Mouse (Mus musculus) cerebellum, adult 11-12 months (tissue): Measurements from ENCODE around the gene Pdk2.
"Not testable (repeated sequence)": the region's sequence is repeated elsewhere in the genome, so short reads cannot be mapped to it uniquely, and the experiment has no call there.

Experiments
- DNase-seq: peaks from one replicate; pipeline ENCODE4 v3.0.0; 2022

The Pdk2 gene

DNA sequence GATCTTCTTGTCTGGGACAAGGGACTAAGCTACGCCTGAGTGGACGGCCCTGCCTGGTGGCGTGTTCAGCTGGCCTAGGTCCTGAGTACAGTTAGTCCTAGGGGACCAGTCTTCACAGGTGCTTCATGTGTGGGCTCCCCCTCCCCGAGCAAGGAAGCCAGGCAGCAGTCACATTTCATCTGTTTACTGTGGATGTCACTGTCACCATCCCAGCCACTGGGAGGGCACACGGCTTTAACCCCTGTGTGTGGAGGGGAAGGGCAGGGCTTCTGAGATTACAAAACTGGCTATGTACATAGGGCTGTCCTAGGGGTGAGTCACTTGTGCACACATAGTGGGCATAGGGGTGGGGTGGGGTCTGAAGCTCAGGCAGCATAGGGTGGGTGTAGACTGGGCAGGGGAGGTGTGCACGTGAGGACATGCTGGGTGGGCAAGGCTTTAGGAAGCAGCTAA lies 15.0 kb downstream of the Pdk2 start:
- DNase-seq: no peak

DNA sequence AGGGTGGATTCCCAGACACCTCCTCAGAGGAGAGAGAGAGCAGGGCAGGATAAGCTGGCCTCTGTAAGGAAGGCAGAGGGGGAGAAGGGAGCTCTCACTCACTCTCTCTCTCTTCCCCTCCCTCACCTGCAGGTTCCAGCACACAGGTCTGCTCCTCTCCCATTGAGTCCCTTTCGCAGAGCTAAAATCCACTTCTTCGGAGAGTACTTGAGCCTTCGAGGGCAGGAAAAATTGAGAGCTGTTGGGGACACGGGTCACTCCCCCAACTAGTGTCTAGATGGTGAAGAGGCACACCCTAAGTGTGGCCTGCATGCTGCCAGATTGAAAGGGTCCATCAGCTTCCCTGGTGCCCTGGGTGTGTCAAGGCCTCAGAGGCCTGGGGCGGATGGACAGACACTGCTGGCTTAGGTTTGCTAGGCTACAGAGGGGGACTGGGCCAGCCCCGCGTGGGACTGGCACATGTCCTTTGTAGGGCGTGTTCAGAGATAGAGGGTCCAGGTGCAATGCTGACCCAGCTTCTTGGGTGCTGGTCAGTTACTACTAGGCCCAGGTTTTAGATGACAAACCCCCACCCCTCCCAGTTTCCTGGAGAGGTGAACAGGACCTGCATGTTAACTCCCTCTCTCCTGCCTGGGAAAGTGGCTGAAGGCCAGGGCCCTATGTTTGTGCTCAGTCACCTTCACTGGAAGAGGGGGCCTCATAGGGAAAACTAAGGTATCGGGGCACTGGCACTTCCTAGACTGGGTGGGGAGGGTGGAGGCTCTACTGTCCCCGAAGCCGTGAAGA lies 15.7 kb downstream of the Pdk2 start:
- DNase-seq: no peak

DNA sequence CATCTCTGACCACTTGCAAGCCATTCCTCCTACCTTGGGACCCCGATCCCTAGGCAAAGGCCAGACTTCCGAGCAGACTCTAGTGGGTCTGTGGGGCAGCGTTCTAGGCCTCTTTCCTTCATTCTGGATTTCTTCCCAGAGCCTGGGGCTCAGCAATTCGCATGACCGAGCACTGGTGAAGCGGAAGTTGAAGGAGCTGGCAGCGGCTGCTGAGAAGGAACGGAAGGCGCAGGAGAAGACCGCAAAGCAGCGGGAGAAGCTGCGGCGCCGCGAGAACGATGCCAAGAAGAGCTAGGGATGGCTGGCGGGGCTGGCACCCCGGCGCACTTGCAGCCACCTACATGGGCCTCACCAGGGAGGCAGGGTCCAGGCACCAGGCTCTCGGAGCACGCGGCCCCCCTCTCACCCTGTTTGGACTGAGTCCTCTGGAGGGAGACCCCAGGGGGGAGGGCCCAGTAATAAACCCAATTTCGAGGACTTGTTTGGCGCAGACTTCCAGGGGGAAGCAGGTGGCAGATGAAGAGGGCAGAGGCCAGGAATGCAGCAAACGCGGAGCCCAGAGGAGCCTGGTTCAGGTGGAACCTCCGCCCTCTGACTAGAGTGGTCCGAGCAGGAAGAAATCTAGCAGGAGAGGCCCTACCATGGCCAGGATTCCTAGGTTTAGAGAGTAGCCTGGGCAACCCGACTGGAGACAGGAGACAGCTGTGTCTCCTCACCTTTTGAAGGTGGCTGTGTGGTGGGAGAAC lies 16.5 kb downstream of the Pdk2 start:
- peak; percentile 96 for DNase-seq

DNA sequence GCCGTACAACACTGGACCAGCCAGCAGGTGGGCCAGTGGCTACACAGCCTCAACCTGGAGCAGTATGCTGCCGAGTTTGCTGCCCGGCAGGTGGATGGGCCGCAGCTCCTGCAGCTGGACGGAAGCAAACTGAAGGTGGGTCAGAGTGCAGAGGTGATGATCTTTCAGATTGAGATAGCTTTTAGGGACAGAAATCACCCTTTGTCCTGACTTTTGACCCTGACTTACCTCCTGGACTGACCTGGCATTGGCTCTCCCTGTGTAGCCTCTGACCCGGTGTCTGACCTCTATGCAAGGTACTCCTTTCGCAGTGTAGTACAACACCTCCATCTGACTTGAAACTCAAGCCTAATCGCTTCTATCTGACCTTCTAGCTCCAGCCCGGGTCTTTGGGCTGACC lies 17.7 kb downstream of the Pdk2 start:
- DNase-seq: peak; percentile 66

DNA sequence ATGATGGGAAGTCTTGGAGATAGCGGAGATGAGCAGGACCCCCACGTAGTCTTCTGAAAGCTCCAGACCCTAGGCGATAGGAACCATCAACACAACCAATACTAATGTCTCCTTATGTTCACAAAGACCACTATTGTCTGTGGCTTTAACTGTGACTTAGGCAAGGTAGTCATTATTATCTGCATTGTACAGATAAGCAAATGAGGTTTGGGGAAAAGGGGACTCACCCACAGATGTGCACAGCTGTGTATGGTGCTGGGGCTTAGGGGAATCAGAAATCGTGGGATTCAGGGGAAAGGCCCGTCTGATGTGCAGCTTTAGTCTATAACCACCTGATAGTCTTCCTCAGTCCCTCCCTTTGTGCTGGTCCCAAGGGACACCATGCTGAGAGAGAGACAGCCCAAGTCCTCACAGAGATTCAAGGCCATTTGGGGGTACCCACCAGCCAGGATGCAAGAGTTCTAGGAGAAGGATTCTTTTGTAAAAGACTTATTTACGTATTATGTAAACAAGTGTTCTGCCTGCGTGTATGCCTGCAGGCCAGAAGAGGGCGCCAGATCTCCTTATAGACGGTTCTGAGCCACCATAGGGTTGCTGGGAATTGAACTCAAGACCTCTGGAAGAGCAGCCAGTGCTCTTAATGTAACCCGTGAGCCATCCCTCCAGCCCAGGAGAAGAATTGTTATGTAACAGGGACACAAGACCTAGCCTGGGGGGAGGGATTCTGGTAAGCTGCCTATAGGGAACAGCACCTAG lies 18.7 kb downstream of the Pdk2 start:
- DNase-seq: no peak

DNA sequence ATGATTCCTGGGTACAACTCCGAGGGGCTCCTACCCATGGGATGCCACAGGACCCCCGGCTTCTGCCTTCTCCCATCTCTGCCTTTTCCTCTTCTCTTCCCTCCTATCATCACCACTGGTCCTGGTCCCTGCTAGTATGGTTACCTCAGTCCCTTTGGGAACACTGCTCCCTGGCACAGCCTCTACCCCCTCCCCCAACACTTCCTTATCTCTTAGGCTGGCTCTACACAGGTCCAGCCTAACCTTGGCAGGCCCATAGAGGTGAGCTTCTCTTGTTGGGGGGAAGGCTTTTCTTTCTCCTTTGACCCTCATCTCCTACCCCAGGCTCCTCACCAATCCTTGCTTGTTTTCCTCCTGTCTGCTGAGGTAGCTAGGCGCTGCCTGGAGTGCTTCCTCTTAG lies 25.7 kb downstream of the Pdk2 start:
- no peak for DNase-seq

DNA sequence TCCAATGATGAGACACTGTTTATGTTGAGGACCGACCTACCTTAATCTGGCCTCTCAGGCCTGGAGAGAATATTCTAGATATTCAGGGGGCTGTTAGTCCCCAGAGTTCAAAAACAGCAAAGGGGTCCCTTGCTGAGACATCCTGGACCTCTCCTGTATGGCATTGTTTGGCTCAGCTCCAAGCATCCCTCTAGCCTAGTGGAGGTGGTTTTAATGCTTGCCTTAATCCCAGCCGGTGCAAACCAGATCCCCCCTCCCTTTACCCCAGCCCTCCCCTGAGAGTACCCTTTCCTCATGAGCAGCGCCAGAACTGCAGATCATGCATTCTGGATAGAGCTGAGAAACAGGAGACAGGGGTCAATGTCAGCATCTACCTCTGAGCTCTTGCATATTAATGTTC lies 28.7 kb downstream of the Pdk2 start:
- DNase-seq: no peak

DNA sequence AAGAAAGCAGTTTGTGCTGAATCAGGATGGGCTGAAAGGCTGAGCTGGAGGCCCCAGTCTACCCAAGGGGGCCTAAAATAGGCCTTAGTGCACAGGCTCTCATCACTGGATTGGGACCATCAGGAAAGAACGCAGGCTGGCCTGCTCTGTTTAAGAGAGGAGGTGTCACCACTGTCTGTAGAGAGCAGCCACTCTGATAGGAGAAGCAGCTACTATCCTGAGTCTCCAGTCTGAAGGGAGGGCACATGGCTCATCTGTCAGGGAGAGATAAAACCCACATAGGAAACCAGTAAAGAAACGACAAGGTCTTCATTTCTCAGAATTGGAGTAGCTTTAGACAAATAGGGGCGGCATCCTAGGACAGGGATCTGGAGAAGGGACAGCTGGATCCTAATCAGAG lies 29.1 kb downstream of the Pdk2 start:
- DNase-seq: no peak

DNA sequence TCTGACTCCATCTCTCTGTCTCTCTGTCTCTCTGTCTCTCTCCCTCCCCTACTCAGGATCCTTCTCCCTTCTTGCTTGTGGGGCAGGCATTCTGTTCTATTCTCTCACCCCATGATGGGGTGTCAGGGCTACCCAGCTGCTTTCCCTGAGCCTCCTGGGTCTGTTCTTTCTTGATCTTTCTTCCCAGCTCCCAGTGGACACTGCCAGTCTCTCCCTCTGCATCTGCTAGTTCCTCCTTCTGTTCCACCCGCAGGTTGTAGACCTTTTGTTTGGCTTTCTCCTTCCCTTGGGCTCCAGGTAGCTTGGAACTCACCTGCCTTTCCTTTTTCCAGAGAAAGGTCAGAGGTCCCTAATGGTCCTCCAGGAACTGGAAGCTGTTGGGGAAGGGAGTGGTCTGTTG lies 29.7 kb downstream of the Pdk2 start:
- no peak for DNase-seq

DNA sequence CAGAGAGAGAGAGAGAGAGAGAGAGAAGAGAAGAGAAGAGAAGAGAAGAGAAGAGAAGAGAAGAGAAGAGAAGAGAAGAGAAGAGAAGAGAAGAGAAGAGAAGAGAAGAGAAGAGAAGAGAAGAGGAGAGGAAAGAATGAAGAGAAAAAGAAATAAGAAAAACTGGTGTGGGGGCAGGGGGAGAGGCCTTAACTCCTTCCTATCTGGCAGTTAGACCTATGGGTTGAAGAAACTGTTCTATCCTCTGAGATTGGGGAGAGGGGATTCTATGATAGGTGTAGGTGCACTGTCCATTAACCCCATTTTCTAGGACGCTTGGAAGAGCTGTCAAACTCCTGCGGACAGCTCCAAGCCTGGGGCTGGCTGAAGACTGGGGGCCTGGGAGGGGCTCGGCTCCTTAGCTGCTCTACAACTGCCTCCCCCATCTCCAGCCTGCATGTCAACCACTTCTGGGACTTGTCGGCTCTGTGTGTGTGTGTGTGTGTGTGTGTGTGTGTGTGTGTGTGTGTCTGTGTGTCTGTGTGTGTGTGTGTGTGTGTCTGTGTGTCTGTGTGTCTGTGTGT lies 30.2 kb downstream of the Pdk2 start:
- DNase-seq: not testable (repeated sequence)

DNA sequence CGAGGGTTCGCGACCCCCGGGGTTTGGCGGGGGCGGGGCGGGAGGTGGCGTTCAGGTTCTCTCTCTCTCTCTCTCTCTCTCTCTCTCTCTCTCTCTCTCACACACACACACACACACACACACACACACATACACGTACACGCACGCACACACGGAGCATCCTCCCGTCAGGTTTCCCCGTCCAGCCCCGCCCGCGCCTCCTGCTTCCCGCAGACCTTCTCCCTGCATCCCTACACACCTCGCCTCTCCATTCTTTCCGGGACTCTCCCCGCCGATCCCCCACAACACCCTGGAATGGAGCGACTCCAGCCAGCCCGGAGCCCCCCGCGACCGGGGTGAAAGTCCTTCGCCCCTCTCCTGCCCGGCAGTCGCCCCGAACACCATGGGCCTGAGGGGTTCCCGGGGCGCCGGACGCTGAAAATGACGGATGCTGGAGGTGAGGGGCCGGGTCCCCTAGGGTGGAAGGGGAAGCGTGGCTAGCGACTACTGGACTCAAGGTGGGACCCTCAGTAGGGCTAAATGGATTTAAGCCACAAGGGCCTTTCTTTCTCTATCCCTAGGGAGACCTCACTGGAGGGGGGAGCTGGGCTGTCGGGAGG lies 30.9 kb downstream of the Pdk2 start:
- peak; percentile 84 for DNase-seq

DNA sequence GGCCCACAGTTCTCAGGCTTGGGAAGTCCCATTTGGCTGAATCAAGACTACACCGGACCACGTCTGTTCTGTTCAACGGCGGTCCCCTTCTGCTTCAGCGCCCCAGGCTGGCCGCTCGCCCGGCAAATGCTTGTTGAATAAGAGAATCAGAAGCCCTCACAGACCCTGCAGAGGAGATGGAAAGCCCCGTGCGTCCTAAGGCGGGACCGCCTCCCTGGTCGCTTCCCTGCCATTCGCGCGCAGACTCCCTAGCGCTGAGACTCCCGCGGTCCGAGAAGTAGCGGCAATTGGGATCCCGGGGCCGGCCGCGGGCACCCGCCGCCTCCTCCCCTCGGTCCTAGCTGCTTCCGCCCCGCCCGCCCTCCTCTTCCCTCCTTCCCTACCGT lies 31.5 kb downstream of the Pdk2 start, which contains the start of gene Samd14:
Samd14 (plus strand) TSS at position 251 of the 386 bp plus-strand sequence.
- peak; percentile 84 for DNase-seq

DNA sequence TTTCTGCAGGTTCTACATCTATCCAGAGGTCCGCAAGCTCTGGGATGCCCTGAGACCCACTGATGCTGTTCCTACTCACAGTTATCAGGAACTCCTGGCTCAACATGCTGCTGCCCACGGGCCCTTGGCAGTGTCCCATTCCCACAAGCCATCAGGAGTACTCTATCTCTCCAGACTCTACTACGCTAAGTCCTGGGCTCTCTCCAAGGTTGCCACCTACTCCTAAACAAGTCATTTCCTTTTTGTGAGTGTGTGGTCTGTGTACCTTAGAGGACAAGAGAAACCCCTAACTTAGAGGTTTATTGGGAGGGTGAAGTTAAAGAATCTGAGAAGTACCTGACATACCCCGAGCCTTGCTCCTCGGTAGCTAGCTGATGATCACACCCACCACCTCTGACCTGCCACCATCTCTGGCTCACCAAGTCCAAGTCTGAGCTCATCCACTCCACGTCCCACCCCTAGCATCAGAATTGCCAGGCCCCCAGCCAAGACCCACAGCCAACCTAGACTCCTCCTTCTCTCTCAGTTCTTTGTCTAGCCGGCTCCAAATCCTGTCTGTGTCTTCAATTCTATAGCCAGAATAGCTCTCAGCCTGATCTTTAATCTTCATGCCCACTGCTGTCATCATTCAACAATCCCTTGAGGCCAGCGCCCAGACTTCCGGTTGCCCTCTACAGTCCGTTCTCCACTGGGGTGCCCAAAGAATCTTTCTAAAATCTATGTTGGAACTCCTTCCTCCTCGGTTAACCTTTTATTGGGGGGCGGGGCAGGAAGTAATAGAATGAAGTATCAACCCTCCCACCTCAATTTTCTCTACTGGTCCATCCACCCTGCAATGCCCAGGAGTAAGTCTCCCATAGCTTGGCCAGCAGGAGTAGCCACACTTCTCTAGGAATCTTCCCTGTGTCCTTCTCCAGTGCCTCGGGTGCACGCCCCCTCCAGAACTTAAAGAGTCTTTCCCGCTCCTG lies 32.2 kb downstream of the Pdk2 start:
- DNase-seq: no peak

DNA sequence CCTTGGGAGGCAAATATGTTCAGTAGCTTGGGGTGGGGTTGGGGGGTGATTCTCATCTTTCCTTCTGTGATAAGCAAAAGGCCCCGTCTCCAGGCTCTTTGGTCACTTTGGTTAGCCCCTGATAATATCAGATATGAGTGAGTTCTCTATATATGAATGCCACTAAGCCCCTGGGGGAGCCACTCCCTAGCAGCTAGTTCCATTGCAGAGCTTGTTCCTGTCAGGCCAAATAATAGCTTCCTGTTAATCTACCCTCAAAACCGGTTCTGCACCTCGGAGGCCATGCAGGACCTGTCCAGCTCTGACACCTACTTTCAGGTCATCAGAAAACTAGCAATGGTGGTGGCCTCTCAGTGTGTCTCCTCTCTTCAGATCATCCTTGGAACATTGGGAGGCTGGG lies 33.7 kb downstream of the Pdk2 start:
- DNase-seq: no peak

DNA sequence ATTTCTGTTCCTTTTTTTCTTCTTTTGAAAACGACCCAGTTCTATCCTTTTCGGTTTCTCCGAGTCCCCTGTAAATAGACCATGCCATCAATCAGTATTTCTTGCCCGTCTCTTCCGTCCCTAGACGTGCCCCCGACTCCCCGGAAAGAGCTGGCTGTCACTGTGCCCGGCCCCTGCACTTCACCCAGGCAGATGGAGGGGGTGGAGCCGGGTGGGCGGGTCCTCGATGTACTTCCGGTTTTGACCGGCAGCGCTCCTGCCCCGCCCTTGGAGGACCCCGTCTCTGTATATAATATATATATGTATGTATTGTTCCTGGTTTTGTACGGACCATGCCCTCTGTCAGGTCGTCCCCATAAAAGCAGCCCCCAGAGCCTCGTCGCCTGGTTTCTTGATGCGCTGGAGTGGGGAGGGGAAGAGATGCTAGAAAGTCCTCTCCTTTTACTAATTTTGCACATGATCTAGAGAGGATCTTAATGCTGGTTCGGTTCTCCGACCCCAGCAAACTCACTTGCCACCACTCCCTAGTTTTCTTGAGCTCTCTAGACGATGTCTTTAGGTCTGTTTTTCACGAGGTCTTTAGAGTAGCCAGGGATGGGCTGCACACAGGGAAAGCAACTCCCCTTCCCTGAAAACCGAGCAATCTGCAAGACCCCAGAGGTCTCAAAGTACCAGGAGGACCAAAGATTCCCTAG lies 34.5 kb downstream of the Pdk2 start:
- peak; percentile 79 for DNase-seq

DNA sequence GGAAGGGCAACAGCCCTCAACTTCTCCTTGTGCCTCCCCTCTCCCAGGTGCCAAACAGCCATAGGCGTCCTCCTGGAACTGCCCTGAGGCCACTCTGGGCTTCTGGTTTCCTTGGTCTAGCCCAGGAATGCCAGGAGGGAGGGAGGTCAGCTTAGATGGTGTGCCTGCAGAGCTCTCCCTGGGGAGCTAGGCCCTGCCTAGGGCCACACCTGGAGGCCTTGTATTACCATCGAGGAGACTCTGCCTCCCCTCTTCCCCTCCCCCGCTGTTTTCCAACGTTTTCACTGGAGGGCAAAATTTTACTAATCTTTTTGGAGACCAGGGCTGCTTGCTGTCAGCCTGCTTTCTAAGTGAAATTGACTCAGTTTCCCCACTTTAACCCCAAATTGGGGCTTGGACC lies 35.1 kb downstream of the Pdk2 start:
- DNase-seq: peak; percentile 69

DNA sequence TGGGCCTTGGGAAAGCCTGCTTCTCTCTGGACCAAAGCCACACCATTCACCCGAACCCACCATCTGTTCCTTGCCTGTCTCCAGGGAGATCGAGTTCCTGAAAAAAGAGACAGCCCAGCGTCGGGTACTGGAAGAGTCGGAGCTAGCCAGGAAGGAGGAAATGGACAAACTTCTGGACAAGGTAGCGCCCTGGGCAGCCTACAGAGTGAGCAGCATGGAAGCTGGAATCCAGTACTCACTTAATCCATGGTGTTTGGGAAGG lies 36.3 kb downstream of the Pdk2 start:
- DNase-seq: peak; percentile 66

DNA sequence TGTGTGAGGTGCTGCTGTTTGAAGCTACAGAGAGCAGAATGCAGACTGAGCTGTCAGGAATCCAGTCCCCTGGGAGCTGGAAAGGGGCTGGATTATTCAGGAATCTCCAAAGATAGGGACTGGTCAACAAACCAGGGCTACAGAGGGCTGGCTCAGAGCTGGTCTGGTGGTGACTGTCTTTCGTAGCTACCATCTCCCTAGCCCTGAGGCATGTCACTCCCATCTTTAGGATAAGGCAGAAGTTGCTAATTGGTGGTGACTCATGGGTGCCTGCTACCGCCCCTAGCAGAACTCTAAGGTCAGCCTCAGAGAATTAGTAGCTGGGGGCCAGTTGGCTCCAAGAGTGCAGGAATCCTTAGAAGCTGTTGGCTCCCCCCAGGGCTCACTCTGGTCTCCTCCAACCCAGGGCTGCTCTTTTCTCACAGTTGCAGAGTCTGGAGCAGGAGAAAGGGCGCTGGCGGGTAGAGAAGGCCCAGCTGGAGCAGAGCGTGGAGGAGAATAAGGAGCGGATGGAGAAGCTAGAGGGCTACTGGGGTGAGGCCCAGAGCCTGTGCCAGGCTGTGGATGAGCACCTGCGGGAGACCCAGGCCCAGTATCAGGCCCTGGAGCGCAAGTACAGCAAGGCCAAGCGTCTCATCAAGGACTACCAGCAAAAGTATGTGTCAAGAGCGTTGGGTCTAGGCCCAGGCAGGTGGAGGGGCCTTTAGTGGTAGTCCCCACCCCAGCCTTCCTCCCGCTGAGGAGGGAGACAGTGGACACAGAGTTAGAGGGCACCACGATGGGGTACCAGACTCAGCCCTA lies 36.8 kb downstream of the Pdk2 start:
- DNase-seq: no peak

DNA sequence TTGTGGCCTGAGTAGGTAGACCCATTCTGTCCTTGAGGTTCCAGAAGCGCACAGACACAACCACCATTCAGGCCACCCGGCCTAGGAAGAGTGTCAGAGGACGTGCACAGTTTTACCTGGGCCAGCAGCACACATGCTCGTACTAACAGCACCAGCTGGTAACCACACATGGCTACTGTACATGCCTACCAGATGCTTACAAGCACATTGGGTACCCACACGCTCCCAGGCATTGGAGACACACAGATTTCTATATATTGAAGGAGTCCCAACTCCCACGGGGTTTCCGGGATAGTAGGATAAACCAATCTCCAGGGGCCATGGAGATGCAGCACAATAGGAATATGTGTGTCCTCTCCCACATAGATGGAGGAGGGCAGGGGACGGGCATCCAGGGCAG lies 38.4 kb downstream of the Pdk2 start:
- no peak for DNase-seq

DNA sequence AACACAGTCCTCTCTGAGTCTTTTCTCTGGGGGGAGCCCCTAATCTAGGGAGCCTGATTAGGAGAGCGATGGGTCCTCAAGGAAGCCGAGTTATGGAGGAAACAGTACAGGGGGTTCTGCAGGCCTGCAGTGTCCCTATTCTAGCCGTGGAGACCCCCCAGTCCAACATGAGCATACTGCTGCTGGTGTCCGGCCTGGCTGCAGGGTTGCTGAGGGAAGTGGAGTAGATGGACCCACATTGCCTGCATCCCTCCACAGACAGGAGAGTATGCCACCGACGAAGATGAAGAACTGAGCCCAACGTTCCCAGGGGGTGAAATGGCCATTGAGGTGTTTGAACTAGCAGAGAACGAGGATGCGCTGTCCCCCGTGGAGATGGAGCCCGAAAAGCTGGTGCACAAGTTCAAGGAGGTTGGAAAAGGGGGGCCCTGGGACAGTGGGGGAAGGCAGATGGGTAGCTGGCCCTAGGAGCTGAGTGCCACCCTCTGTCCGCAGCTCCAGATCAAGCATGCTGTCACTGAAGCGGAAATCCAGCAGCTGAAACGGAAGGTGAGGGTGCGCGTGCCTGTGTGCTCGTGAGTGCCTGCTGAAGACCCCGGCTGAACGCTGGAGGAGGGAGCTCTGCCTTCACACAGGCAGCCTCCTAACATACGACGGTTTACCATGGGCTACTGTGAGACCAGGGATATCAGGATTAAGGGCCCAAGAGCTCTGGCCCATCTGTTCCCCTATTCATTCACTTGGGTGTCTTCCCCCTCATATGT lies 39.4 kb downstream of the Pdk2 start:
- DNase-seq: no peak
